In the genomic region with DNA sequence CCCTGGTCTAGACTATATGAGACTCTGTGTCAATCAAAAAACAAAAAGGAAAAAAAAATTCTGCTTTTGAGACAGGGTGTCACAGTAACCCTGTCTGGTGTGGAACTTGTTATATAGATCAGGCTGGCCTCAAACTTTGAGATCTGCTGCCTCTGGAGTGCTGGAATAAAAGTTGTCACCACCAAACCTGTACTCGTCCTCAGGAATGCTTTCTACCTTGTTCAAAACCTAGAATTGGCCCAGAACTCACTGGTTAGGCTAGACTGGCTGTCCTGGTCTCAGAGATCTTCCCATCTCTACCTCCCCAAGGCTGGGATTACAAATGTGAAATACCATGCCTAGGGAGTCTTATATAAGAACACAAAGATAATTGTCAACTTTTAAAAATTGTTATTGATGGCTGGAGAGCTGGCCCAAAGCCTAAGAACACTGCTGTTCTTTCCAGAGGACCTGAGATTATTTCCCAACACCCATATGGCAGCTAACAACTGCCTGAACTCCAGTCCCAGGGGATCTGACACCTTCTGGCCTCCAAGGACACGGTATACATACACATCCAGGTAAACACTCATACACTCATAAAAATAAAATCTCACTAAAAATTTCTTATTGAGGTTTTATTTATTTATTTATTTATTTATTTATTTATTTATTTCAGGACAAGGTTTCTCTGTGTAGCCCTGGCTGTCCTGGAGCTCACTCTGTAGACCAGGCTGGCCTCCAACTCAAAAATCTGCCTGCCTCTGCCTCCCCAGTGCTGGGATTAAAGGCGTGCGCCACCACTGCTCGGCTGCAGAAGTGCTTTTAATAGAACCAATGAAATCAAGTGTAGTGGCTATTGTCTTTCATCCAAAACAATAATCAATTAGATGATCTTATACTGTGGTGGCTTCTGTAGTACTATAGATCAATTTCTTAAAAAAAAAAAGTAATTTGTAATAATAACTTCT, we compare ENCODE assay signal across 8 mouse cellular contexts. TPM values are rescaled to one million over a fixed set of nuclear protein-coding genes. Genes with fewer than 3 reads are reported as not detected.
DNase-seq lines count a peak whose midpoint lies in the region; ATAC-seq and TF ChIP-seq lines count a peak whose summit lies in the region.

No protein-coding gene starts in this region.

- ATAC-seq in forebrain, embryonic 16.5 days, result no peak
- no peak for ATAC-seq in liver, embryonic 11.5 days (replicated peaks; ENCODE audit: low FRiP score)

- H3K9ac ChIP-seq in forebrain, embryonic 16.5 days (replicated peaks; ENCODE audit: low read depth, low read length), result no peak overlapping the region; the same call in 1 of the 2 replicates
- no peak overlapping the region; the same call in 1 of the 2 replicates for H3K9ac ChIP-seq in liver, embryonic 11.5 days (ENCODE audit: low read depth, low read length)

- DNase-seq in forebrain, embryonic 10.5 days (ENCODE audit: extremely low spot score, low spot score), result no peak
- no peak for DNase-seq in testis, postnatal 10 days (ENCODE audit: low spot score)
- no peak for DNase-seq in liver, embryonic 11.5 days (ENCODE audit: low spot score)
- DNase-seq in retina, postnatal 1 day, result no peak
- no peak for DNase-seq in lung, postnatal 10 days
- DNase-seq in cerebellum, adult 11-12 months, result no peak

- no peak overlapping the region; the same call in 1 of the 2 replicates for H3K4me2 ChIP-seq in forebrain, embryonic 16.5 days (ENCODE audit: low read length)
- peak overlapping the region; percentile 82 for H3K4me2 ChIP-seq in liver, embryonic 11.5 days

- peak overlapping the region; percentile 73; the same call in 1 of the 2 replicates for H3K4me3 ChIP-seq in forebrain, embryonic 10.5 days
- H3K4me3 ChIP-seq in forebrain, embryonic 16.5 days (replicated peaks; ENCODE audit: low read length), result no peak overlapping the region
- H3K4me3 ChIP-seq in testis, adult 2 months (ENCODE audit: control insufficient read depth, low read depth, low read length), result peak overlapping the region; percentile 44
- H3K4me3 ChIP-seq in liver, embryonic 11.5 days (ENCODE audit: low read depth, low read length), result 0 out of 2 replicates have a peak overlapping the region, but pooled peaks have one; percentile 67

- peak overlapping the region; percentile 92 for H3K27ac ChIP-seq in forebrain, embryonic 10.5 days
- H3K27ac ChIP-seq in forebrain, embryonic 16.5 days (ENCODE audit: low read length), result no peak overlapping the region
- no peak overlapping the region for H3K27ac ChIP-seq in testis, adult 2 months (ENCODE audit: control insufficient read depth, insufficient read depth, low read depth, low read length)
- H3K27ac ChIP-seq in liver, embryonic 11.5 days (ENCODE audit: low read depth, low read length), result peak overlapping the region; percentile 94

- no peak for TF ChIP-seq POLR2A in testis, adult 2 months (IDR thresholded peaks at IDR 0.05; ENCODE audit: control insufficient read depth, low read depth, low read length)

- H3K36me3 ChIP-seq in forebrain, embryonic 10.5 days (replicated peaks), result no peaks in the 10 kb centered on the region
- no peaks in the 10 kb centered on the region for H3K36me3 ChIP-seq in forebrain, embryonic 16.5 days (ENCODE audit: control insufficient read depth, insufficient read depth)
- H3K36me3 ChIP-seq in testis, adult 2 months (ENCODE audit: control insufficient read depth, insufficient read depth, low read length), result no peaks in the 10 kb centered on the region
- H3K36me3 ChIP-seq in liver, embryonic 11.5 days (ENCODE audit: control insufficient read depth, insufficient read depth, low read length), result no peaks in the 10 kb centered on the region

- 93% methylated on average over 5 of the region's 5 CpGs for WGBS in forebrain, embryonic 10.5 days
- WGBS in forebrain, embryonic 16.5 days, result 87% methylated on average over 5 of the region's 5 CpGs
- 89% methylated on average over 5 of the region's 5 CpGs for WGBS in liver, embryonic 11.5 days

- no peaks in the 10 kb centered on the region for H3K9me3 ChIP-seq in forebrain, embryonic 10.5 days
- H3K9me3 ChIP-seq in forebrain, embryonic 16.5 days (ENCODE audit: control insufficient read depth, low read length), result no peaks in the 10 kb centered on the region
- H3K9me3 ChIP-seq in liver, embryonic 11.5 days (ENCODE audit: control insufficient read depth, low read length), result no peaks in the 10 kb centered on the region

- TF ChIP-seq CTCF in testis, adult 2 months (IDR thresholded peaks at IDR 0.05; ENCODE audit: control insufficient read depth, insufficient read depth, insufficient replicate concordance, low read depth, low read length), result no peak

- no peaks in the 10 kb centered on the region for H3K27me3 ChIP-seq in forebrain, embryonic 10.5 days (ENCODE audit: poor library complexity, severe bottlenecking)
- H3K27me3 ChIP-seq in forebrain, embryonic 16.5 days (replicated peaks; ENCODE audit: control insufficient read depth, insufficient read depth, low read length), result no peaks in the 10 kb centered on the region
- H3K27me3 ChIP-seq in testis, adult 2 months (ENCODE audit: control insufficient read depth, insufficient read depth, low read length), result no peaks in the 10 kb centered on the region
- no peaks in the 10 kb centered on the region for H3K27me3 ChIP-seq in liver, embryonic 11.5 days (replicated peaks; ENCODE audit: control insufficient read depth, insufficient read depth, low read length)

- peaks cover 37% of the 10 kb centered on the region for H3K4me1 ChIP-seq in forebrain, embryonic 10.5 days
- H3K4me1 ChIP-seq in forebrain, embryonic 16.5 days (replicated peaks; ENCODE audit: control insufficient read depth, insufficient read depth, low read length), result peaks cover 18% of the 10 kb centered on the region
- H3K4me1 ChIP-seq in testis, adult 2 months (ENCODE audit: control insufficient read depth, insufficient read depth, low read length), result peaks cover 4% of the 10 kb centered on the region; the same call in 1 of the 2 replicates
- H3K4me1 ChIP-seq in liver, embryonic 11.5 days (replicated peaks; ENCODE audit: control insufficient read depth, insufficient read depth, low read length), result peaks cover 14% of the 10 kb centered on the region

RNA-seq across cellular contexts. Expression of a gene that starts 1.0 kb away (rescaled TPM):
- polyA plus RNA-seq in forebrain, embryonic 10.5 days (2016; fragmentation: Nextera tagmentation; extraction: Ambion mirVana), result 4.1 and 8.0 TPM in 2 replicates
- 14.2 and 17.6 TPM in 2 replicates for polyA plus RNA-seq in forebrain, embryonic 16.5 days (2015; fragmentation: Nextera tagmentation; extraction: Ambion mirVana)
- 25.3 and 25.5 TPM in 2 replicates for polyA plus RNA-seq in testis, adult 2 months (2012; rRNA removed)
- 9.4 and 11.3 TPM in 2 replicates for polyA plus RNA-seq in liver, embryonic 11.5 days (2014; fragmentation: Nextera tagmentation; extraction: Ambion mirVana)

RNA-seq across cellular contexts. Expression of a gene that starts 4.4 kb away (rescaled TPM):
- polyA plus RNA-seq in forebrain, embryonic 10.5 days (2016; fragmentation: Nextera tagmentation; extraction: Ambion mirVana), result 675 and 687 TPM in 2 replicates
- polyA plus RNA-seq in forebrain, embryonic 16.5 days (2015; fragmentation: Nextera tagmentation; extraction: Ambion mirVana), result 685 and 697 TPM in 2 replicates
- 372 and 405 TPM in 2 replicates for polyA plus RNA-seq in testis, adult 2 months (2012; rRNA removed)
- polyA plus RNA-seq in liver, embryonic 11.5 days (2014; fragmentation: Nextera tagmentation; extraction: Ambion mirVana), result 587 and 600 TPM in 2 replicates

RNA-seq across cellular contexts. Expression of a gene that starts 40.5 kb away (rescaled TPM):
- polyA plus RNA-seq in forebrain, embryonic 10.5 days (2016; fragmentation: Nextera tagmentation; extraction: Ambion mirVana), result 59.5 and 61.2 TPM in 2 replicates
- polyA plus RNA-seq in forebrain, embryonic 16.5 days (2015; fragmentation: Nextera tagmentation; extraction: Ambion mirVana), result 17.4 and 18.0 TPM in 2 replicates
- polyA plus RNA-seq in testis, adult 2 months (2012; rRNA removed), result 13.0 and 145 TPM in 2 replicates
- polyA plus RNA-seq in liver, embryonic 11.5 days (2014; fragmentation: Nextera tagmentation; extraction: Ambion mirVana), result 84.0 and 89.6 TPM in 2 replicates

Comparison
In these comparisons a context has a peak if more than half of its experiments do, and no peak if none do; other contexts are left out.
1. H3K27ac ChIP-seq: peak in forebrain, embryonic 10.5 days (single experiment) and liver, embryonic 11.5 days (single experiment); none in forebrain, embryonic 16.5 days (single experiment) and testis, adult 2 months (single experiment).